Comparison of ENCODE assay signal across 23 mouse cellular contexts in genomic region chr12:12808120-12808519, GRCm38 (mm10).
"Had no signal": no experiment of that assay in that cellular context is flagged by ENCODE, and none has a peak within 500 bp of the region (broad histone marks: within the 10 kb centered on the region; RNA-seq: fewer than 3 reads in every experiment).

No protein-coding gene starts in this region.

- ATAC-seq: intestine, embryonic 15.5 days; liver, postnatal 0 days; lung, postnatal 0 days; midbrain, embryonic 15.5 days had no signal

- DNase-seq: kidney, adult 11 months; kidney, adult 8-10 months; kidney, postnatal 10 days; kidney, postnatal 4 days; liver, postnatal 0 days; lung, embryonic 14.5 days; right cerebral cortex, postnatal 14 days; spleen, adult 18-20 months; thymus, adult 18-20 months; thymus, postnatal 14 days; thymus, postnatal 4 days had no signal

- H3K4me3 ChIP-seq: intestine, embryonic 15.5 days; kidney, embryonic 15.5 days; limb, embryonic 12.5 days; limb, embryonic 15.5 days; midbrain, embryonic 12.5 days; midbrain, embryonic 15.5 days; neural tube, embryonic 12.5 days; neural tube, embryonic 15.5 days; stomach, embryonic 15.5 days had no signal

- H3K27ac ChIP-seq: intestine, embryonic 15.5 days; kidney, embryonic 15.5 days; limb, embryonic 12.5 days; limb, embryonic 15.5 days; liver, embryonic 14.5 days; macrophage; midbrain, embryonic 12.5 days; midbrain, embryonic 15.5 days; neural tube, embryonic 12.5 days; neural tube, embryonic 15.5 days; stomach, embryonic 15.5 days had no signal
